Mouse (Mus musculus) limb, embryonic 14.5 days (tissue): ENCODE data around the gene 4930568D16Rik. TPM values are rescaled to one million over a fixed set of nuclear protein-coding genes. Genes with fewer than 3 reads are reported as not detected.

Experiments
- ATAC-seq: fragments of 200-750 bp; cut with Nextera tagmentation; 2 replicates; pipeline ENCODE4 v1.8.0; 2017; ENCODE audit warnings: low read depth, moderate number of reproducible peaks, moderate TSS enrichment; ENCODE audit not compliant: low FRiP score
- DNase-seq: peaks from one replicate; pipeline ENCODE4 v3.0.0-alpha.2; 2015; ENCODE audit warnings: low spot score
- H3K27ac ChIP-seq: fragments of 300-500 bp; sonication (generic); replicated peaks from 2 replicates; pipeline ENCODE4 v1.5.1; 2014; ENCODE audit warnings: low read depth, mild to moderate bottlenecking, low read length, moderate library complexity, mixed read lengths
- H3K27me3 ChIP-seq: fragments of 300-500 bp; sonication (generic); 2 replicates; pipeline ENCODE4 v1.6.1; 2014; ENCODE audit warnings: low read length, mixed read lengths; ENCODE audit not compliant: control insufficient read depth, insufficient read depth
- H3K36me3 ChIP-seq: fragments of 300-500 bp; sonication (generic); 2 replicates; pipeline ENCODE4 v1.6.1; 2014; ENCODE audit warnings: mild to moderate bottlenecking, low read length, moderate library complexity, mixed read lengths; ENCODE audit not compliant: control insufficient read depth, insufficient read depth
- H3K4me1 ChIP-seq: fragments of 300-500 bp; sonication (generic); 2 replicates; pipeline ENCODE4 v1.6.1; 2014; ENCODE audit warnings: antibody characterized with exemption, low read length, mixed read lengths; ENCODE audit not compliant: control insufficient read depth, insufficient read depth
- H3K4me2 ChIP-seq: fragments of 300-500 bp; sonication (generic); replicated peaks from 2 replicates; pipeline ENCODE4 v1.6.1; 2014; ENCODE audit warnings: low read depth, mild to moderate bottlenecking, low read length, moderate library complexity; ENCODE audit not compliant: severe bottlenecking
- H3K4me3 ChIP-seq: fragments of 300-500 bp; sonication (generic); replicated peaks from 2 replicates; pipeline ENCODE4 v1.5.1; 2014; ENCODE audit warnings: low read length
- H3K9ac ChIP-seq: fragments of 300-500 bp; sonication (generic); 2 replicates; pipeline ENCODE4 v1.6.1; 2014; ENCODE audit warnings: mild to moderate bottlenecking, low read depth, low read length, moderate library complexity; ENCODE audit not compliant: severe bottlenecking
- H3K9me3 ChIP-seq: fragments of 300-500 bp; sonication (generic); 2 replicates; pipeline ENCODE4 v1.6.1; 2016; ENCODE audit warnings: low read length; ENCODE audit not compliant: control insufficient read depth
- POLR2A ChIP-seq: fragments of 200-500 bp; IDR thresholded peaks from 2 replicates; pipeline ENCODE4 v1.8.0; 2012; ENCODE audit warnings: inconsistent platforms, mild to moderate bottlenecking, moderate library complexity, borderline replicate concordance; ENCODE audit not compliant: insufficient read depth, insufficient read length; ENCODE audit errors: extremely low read depth
- WGBS: fragments of 180-500 bp; shearing (Covaris S2); extraction: QIAGEN DNeasy Blood & Tissue Kit; methylation state at CpG from one replicate; pipeline ENCODE4 v1.1.7; 2014; 5-methylcytosine and 5-hydroxymethylcytosine counted together
- polyA plus RNA-seq, 2 experiments: library from polyadenylated mRNA; depleted of rRNA in 1 of 2; stranded (reverse) in 1 of 2; unstranded in 1 of 2; fragments of >200 nt; fragmentation: Nextera tagmentation in 1 of 2; extraction: Ambion mirVana in 1 of 2; gene quantifications; 2 replicates each; pipeline versions ENCODE4 v1.2.1 to v1.2.3; 2012 to 2014

The 4930568D16Rik gene
- polyA plus RNA-seq, 2 experiments: not detected

- no peak for ATAC-seq
- TF ChIP-seq POLR2A: no peak
- H3K9ac ChIP-seq: no peak overlapping the region
- WGBS: 67% methylated on average over 10 of the region's 10 CpGs
- H3K4me1 ChIP-seq: no peaks in the 10 kb centered on the region
- no peaks in the 10 kb centered on the region for H3K9me3 ChIP-seq
- DNase-seq: no peak
- H3K4me2 ChIP-seq: no peak overlapping the region
- H3K36me3 ChIP-seq: 0 out of 2 replicates have a peak, but pooled peaks cover 2% of the 10 kb centered on the region
- H3K27me3 ChIP-seq: no peaks in the 10 kb centered on the region
- no peak overlapping the region for H3K4me3 ChIP-seq
- H3K27ac ChIP-seq: no peak overlapping the region
These were observed 44.2 kb upstream of the 4930568D16Rik start for GRCm38 (mm10) chr2:35411640-35412190.

GRCm38 (mm10) chr2:35409466-35409865 is 41.9 kb upstream of the 4930568D16Rik start:
- Histone ChIP-seq H3K36me3 (0 out of 2 replicates have a peak, but pooled peaks cover 2% of the 10 kb centered on the region), H3K9ac (no peak overlapping the region), H3K9me3 (no peaks in the 10 kb centered on the region), H3K27me3 (no peaks in the 10 kb centered on the region), H3K4me1 (no peaks in the 10 kb centered on the region), H3K4me2 (no peak overlapping the region), H3K27ac (no peak overlapping the region), H3K4me3 (no peak overlapping the region)
- DNase-seq (no peak), ATAC-seq (no peak)
- TF ChIP-seq POLR2A: no peak
- 81% methylated on average over 6 of the region's 6 CpGs for WGBS

GRCm38 (mm10) chr2:35408409-35409110 is 41.0 kb upstream of the 4930568D16Rik start:
- WGBS: 82% methylated on average over 5 of the region's 5 CpGs
- no peaks in the 10 kb centered on the region for H3K27me3 ChIP-seq
- H3K4me1 ChIP-seq: no peaks in the 10 kb centered on the region
- no peak overlapping the region for H3K4me2 ChIP-seq
- H3K9ac ChIP-seq: no peak overlapping the region
- no peaks in the 10 kb centered on the region for H3K9me3 ChIP-seq
- H3K4me3 ChIP-seq: no peak overlapping the region
- TF ChIP-seq POLR2A: no peak
- H3K36me3 ChIP-seq: 0 out of 2 replicates have a peak, but pooled peaks cover 2% of the 10 kb centered on the region
- ATAC-seq (no peak), DNase-seq (no peak)
- no peak overlapping the region for H3K27ac ChIP-seq

GRCm38 (mm10) chr2:35407878-35408277 is 40.3 kb upstream of the 4930568D16Rik start:
- no peak for ATAC-seq
- DNase-seq: no peak
- 86% methylated on average over 7 of the region's 7 CpGs for WGBS
- no peaks in the 10 kb centered on the region for H3K27me3 ChIP-seq
- H3K27ac ChIP-seq: no peak overlapping the region
- no peak for TF ChIP-seq POLR2A
- no peaks in the 10 kb centered on the region for H3K4me1 ChIP-seq
- H3K9ac ChIP-seq: no peak overlapping the region
- H3K4me3 ChIP-seq: no peak overlapping the region
- H3K4me2 ChIP-seq: no peak overlapping the region
- H3K9me3 ChIP-seq: no peaks in the 10 kb centered on the region
- 0 out of 2 replicates have a peak, but pooled peaks cover 2% of the 10 kb centered on the region for H3K36me3 ChIP-seq

- Histone ChIP-seq H3K4me1 (no peaks in the 10 kb centered on the region), H3K36me3 (0 out of 2 replicates have a peak, but pooled peaks cover 4% of the 10 kb centered on the region), H3K9me3 (no peaks in the 10 kb centered on the region), H3K4me3 (no peak overlapping the region), H3K27me3 (no peaks in the 10 kb centered on the region), H3K4me2 (no peak overlapping the region), H3K27ac (no peak overlapping the region), H3K9ac (no peak overlapping the region)
- DNase-seq (no peak), ATAC-seq (no peak)
- WGBS: 80% methylated on average over 6 of the region's 6 CpGs
- TF ChIP-seq POLR2A: no peak
These were observed 39.7 kb upstream of the 4930568D16Rik start for GRCm38 (mm10) chr2:35407266-35407665.

- WGBS: 73% methylated on average over 1 of the region's 1 CpGs
- ATAC-seq (no peak), DNase-seq (no peak)
- no peak for TF ChIP-seq POLR2A
- Histone ChIP-seq H3K9ac (no peak overlapping the region), H3K4me1 (no peaks in the 10 kb centered on the region), H3K4me2 (no peak overlapping the region), H3K4me3 (no peak overlapping the region), H3K36me3 (0 out of 2 replicates have a peak, but pooled peaks cover 6% of the 10 kb centered on the region), H3K27me3 (no peaks in the 10 kb centered on the region), H3K27ac (no peak overlapping the region), H3K9me3 (no peaks in the 10 kb centered on the region)
These were observed 39.1 kb upstream of the 4930568D16Rik start for GRCm38 (mm10) chr2:35406611-35407010.
